Mouse (Mus musculus) bone marrow, adult 2 months (tissue): Measurements from ENCODE around the gene Paxip1.

Experiments
- CTCF ChIP-seq: fragments of 200-500 bp; IDR thresholded peaks from 2 replicates; pipeline ENCODE4 v1.5.1; 2011; ENCODE audit warnings: low read length, control low read depth; ENCODE audit not compliant: control insufficient read depth, insufficient read depth
- POLR2A ChIP-seq: fragments of 200-500 bp; IDR thresholded peaks from 2 replicates; pipeline ENCODE4 v1.6.1; 2011; ENCODE audit warnings: low read depth, mild to moderate bottlenecking, control low read depth, low read length, borderline replicate concordance; ENCODE audit not compliant: control insufficient read depth

GRCm38 (mm10) chr5:27765780-27766179 lies 25.7 kb downstream of the Paxip1 start:
- TF ChIP-seq CTCF = no peak
- TF ChIP-seq POLR2A = no peak
